Mouse (Mus musculus) ES-Bruce4 (cell line): ENCODE results near the gene Fut8.

Experiments
- CTCF ChIP-seq: IDR thresholded peaks from one replicate; pipeline ENCODE4 v1.8.1; 2011; ENCODE audit warnings: low read depth, low read length
- POLR2A ChIP-seq: IDR thresholded peaks from one replicate; pipeline ENCODE4 v1.8.1; 2011; ENCODE audit warnings: low read length; ENCODE audit not compliant: insufficient read depth

DNA sequence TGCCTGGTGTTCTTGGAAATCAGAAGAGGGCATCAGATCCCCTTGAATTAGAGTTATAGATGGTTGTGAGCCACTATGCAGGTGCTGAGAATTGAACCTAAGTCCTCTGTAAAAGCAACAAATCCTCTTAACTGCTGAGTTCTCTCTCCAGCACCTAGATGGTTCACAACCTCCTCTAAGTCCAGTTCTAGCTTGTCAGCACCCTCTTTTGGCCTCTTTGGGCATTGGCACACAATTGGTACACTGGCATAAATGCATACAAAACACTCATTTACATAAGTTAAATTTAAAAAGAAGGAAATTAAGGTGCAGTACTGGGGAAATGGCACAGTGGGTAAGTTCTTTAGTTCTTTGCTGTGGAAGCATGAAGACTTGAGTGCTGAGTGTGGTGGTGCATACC, 24.7 kb downstream of the Fut8 start:
- TF ChIP-seq CTCF = no peak
- TF ChIP-seq POLR2A = no peak
